Mouse (Mus musculus): ENCODE results near the gene Serinc5. TPM values are rescaled to one million over a fixed set of nuclear protein-coding genes. Genes with fewer than 3 reads are reported as not detected.
"Not testable (repeated sequence)": the region's sequence is repeated elsewhere in the genome, so short reads cannot be mapped to it uniquely, and the experiment has no call there.

Gene Serinc5
- polyA plus RNA-seq, 1 experiment from 2014 or later, result 22.5 TPM

DNA sequence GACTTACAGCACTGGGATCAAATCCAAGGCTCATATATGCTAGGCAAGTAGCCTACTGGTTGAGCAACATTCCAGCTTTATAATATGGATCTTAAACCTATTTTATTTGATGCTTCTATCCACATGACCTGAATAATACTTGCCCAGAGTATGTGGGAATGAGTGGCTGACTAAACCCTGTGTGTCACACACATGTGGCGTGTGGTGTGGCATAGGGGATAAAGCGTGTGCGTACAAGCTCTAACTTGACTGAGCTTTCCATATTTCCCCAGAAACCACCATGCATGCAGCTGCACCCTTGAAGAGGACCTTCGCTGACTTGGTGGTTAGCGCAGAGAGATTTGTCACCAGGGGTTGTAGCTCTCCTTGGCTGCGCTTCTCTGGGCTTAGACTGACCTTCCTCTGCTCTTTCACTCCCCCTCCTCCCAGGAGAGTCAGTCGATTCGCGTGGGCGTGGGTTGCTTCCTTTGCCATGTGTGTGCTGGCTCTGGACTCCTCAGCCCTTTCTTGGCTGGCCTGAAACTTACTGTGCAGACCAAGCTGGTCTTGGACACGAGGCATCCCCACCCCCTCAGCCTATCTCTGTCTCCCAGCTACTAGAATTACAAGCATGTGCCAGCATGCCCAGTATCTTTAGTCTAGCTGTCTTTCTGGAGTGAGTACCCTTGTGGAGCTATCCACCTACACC lies 65.2 kb downstream of the Serinc5 start:
- ATAC-seq (replicated peaks), result 0 out of 2 replicates have a peak, but pooled peaks have one; percentile 23
- no peak overlapping the region for H3K4me2 ChIP-seq (replicated peaks)
- H3K36me3 ChIP-seq, result no peaks in the 10 kb centered on the region
- 75% methylated on average over 11 of the region's 11 CpGs for WGBS
- no peak overlapping the region for H3K9ac ChIP-seq (replicated peaks)
- H3K4me1 ChIP-seq, result no peaks in the 10 kb centered on the region
- no peak overlapping the region for H3K4me3 ChIP-seq
- no peaks in the 10 kb centered on the region for H3K9me3 ChIP-seq
- H3K27ac ChIP-seq (replicated peaks), result no peak overlapping the region
- no peaks in the 10 kb centered on the region for H3K27me3 ChIP-seq

DNA sequence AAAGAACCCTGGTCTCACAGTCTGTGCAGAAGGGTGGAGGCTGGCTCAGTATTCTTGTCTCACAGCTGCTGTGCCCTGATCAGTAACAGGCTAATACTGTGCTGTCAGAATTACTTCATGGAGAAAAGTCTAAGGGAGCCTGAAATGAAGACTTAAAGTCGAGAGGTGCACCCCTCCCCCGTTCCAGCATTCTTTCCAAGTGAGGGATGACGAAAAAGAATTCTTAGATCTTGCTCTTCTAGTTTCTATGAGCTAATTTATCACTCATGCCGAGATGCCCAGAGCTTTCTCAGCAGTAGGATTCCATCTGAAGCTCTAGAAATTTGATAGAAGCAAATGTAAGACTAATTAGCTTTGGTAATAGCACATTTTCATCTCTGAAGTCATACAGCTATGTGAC lies 66.8 kb downstream of the Serinc5 start:
- H3K27me3 ChIP-seq, result no peaks in the 10 kb centered on the region
- ATAC-seq (replicated peaks), result no peak
- WGBS, result 62% methylated on average over 4 of the region's 4 CpGs
- no peak overlapping the region for H3K4me3 ChIP-seq
- no peaks in the 10 kb centered on the region for H3K36me3 ChIP-seq
- no peak overlapping the region for H3K27ac ChIP-seq (replicated peaks)
- no peaks in the 10 kb centered on the region for H3K4me1 ChIP-seq
- no peak overlapping the region for H3K9ac ChIP-seq (replicated peaks)
- H3K9me3 ChIP-seq, result no peaks in the 10 kb centered on the region
- H3K4me2 ChIP-seq (replicated peaks), result no peak overlapping the region

DNA sequence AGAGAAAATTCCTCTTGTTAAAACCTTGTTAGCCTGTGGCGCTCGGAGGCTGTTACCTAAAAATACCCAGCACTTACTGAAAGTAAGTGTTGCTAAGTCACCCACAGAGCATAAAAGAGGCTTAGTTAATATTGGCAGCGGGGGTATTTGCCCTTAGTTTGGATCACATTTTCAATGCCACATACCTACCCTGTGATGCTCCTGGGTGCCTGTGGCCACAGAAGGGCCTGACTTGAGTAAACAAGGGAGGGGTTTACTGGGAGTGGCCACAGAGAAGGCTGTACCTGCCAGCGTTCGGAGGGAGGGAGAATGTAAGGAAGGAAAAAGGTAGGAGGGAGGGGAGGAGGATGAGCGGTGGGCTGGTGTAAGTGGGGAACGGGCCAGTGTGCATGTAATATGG lies 68.8 kb downstream of the Serinc5 start:
- Histone ChIP-seq H3K9ac (replicated peaks) (no peak overlapping the region), H3K27ac (replicated peaks) (no peak overlapping the region), H3K4me1 (no peaks in the 10 kb centered on the region), H3K36me3 (no peaks in the 10 kb centered on the region), H3K4me2 (replicated peaks) (no peak overlapping the region), H3K27me3 (no peaks in the 10 kb centered on the region), H3K4me3 (no peak overlapping the region), H3K9me3 (no peaks in the 10 kb centered on the region)
- ATAC-seq (replicated peaks), result no peak
- 81% methylated on average over 7 of the region's 7 CpGs for WGBS

DNA sequence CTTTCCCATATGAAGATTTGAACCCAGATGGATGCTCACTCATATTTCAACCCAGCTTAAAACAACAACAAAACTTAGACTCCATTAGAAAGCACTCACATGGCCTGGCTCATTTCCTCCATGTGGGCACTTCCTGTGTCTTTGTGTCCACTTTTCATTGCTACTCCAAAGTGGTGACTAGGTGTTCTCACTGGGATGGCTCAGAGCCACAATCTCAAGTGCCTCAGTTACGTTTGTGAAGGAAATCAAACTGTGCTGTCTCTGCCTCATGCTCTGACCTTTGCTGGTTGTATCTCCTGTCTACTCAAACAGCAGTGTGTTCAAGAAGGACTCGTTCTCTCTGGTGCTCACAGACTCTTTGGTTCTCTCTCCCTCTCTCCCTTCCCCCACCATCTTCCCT lies 70.7 kb downstream of the Serinc5 start:
- ATAC-seq (replicated peaks), result no peak
- H3K9me3 ChIP-seq, result no peaks in the 10 kb centered on the region
- H3K4me1 ChIP-seq, result no peaks in the 10 kb centered on the region
- H3K27ac ChIP-seq (replicated peaks), result no peak overlapping the region
- WGBS, result 90% methylated on average over 2 of the region's 2 CpGs
- no peak overlapping the region for H3K4me3 ChIP-seq
- peaks cover 3% of the 10 kb centered on the region; the same call in 1 of the 2 replicates for H3K36me3 ChIP-seq
- H3K9ac ChIP-seq (replicated peaks), result no peak overlapping the region
- H3K4me2 ChIP-seq (replicated peaks), result no peak overlapping the region
- H3K27me3 ChIP-seq, result no peaks in the 10 kb centered on the region

DNA sequence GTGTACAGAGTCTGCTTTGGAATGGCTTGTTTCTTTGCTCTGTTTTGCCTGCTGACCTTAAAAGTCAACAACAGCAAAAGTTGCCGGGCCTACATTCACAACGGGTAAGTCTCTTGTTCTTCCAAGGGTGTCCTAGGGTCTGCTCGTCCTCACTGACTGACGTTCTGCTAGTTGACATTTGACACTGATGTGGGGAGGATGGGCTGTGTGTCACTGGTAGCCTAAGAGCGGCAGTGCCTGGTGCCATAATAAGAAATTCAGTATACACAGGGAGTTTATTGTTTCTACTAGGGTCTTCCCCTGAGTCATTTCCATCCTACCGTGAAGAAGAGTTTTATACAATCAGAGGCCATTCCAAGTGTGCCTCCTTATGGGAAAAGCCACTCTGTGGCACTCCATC lies 71.9 kb downstream of the Serinc5 start:
- 61% methylated on average over 6 of the region's 6 CpGs for WGBS
- Histone ChIP-seq H3K9me3 (no peaks in the 10 kb centered on the region), H3K9ac (replicated peaks) (no peak overlapping the region), H3K27ac (replicated peaks) (no peak overlapping the region), H3K4me3 (no peak overlapping the region), H3K27me3 (no peaks in the 10 kb centered on the region), H3K4me1 (no peaks in the 10 kb centered on the region), H3K4me2 (replicated peaks) (no peak overlapping the region), H3K36me3 (peaks cover 3% of the 10 kb centered on the region; the same call in 1 of the 2 replicates)
- ATAC-seq (replicated peaks), result no peak

DNA sequence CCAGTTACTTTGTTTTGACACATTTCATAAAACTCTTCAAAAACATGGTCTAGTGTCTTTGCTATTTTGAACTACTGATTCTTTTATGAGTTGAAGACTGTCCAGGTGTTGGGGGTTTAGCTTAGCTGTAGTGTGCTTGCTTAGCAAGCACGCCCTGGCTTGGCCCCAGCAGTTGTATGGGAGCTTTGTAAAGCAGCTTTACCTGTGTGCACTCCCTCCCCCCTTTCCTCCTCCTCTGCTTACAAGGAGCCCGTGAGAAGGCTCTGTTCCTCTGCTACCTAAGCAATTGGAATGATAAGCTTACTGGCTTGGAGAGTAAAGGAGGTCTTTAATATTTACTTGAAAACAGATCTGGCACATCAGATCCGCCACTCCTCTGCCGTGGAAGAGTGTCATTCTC lies 72.6 kb downstream of the Serinc5 start:
- no peak overlapping the region for H3K9ac ChIP-seq (replicated peaks)
- no peaks in the 10 kb centered on the region for H3K9me3 ChIP-seq
- no peaks in the 10 kb centered on the region for H3K4me1 ChIP-seq
- H3K4me3 ChIP-seq, result no peak overlapping the region
- no peaks in the 10 kb centered on the region for H3K27me3 ChIP-seq
- WGBS, result 62% methylated on average over 4 of the region's 4 CpGs
- H3K27ac ChIP-seq (replicated peaks), result no peak overlapping the region
- H3K4me2 ChIP-seq (replicated peaks), result no peak overlapping the region
- peaks cover 3% of the 10 kb centered on the region; the same call in 1 of the 2 replicates for H3K36me3 ChIP-seq
- ATAC-seq (replicated peaks), result no peak

DNA sequence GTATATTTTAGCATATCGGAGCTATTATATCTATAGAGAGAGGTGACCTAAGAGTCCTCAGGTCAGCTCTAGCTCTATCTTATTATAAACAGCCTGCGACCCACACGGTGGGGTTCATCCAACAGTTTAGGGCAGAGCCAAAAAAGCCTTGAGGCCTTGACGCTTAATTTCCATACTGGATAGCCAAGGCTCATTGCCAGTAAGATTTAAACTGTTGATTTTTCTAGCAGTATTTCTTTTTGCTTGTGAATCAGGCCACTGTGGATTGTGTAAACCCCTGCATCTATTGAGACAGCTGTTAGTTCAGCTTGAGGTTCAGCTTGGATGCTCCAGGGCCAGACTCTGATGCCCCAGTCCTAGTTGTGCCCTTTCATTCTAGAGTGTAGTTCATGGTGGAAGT lies 73.4 kb downstream of the Serinc5 start:
- WGBS, result 84% methylated on average over 4 of the region's 4 CpGs
- ATAC-seq (replicated peaks), result no peak
- H3K9ac ChIP-seq (replicated peaks), result no peak overlapping the region

DNA sequence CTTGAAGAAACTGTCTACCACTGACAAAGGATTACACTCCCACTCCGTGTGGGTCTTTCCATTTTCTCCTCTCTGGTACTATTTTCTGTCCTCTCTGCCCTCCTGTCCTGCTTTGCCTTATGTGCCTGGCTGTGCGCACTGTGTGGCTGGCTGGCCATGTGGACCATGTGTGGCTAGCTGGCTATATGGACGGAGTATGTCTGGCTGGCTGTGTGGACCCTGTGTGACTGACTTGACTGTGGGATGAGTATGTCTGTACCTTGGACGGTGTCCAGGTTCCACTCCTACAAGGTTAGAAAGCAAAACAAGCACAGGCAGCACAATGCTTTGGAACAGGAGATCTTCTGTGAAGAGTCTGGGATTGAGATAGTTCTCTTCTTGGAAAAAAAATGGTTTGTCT lies 74.4 kb downstream of the Serinc5 start:
- H3K27ac ChIP-seq (replicated peaks), result no peak overlapping the region
- H3K9ac ChIP-seq (replicated peaks), result no peak overlapping the region
- H3K4me1 ChIP-seq, result no peaks in the 10 kb centered on the region
- no peak overlapping the region for H3K4me3 ChIP-seq
- H3K9me3 ChIP-seq, result no peaks in the 10 kb centered on the region
- H3K27me3 ChIP-seq, result no peaks in the 10 kb centered on the region
- WGBS, result 93% methylated on average over 4 of the region's 4 CpGs
- no peak for ATAC-seq (replicated peaks)
- H3K36me3 ChIP-seq, result peaks cover 3% of the 10 kb centered on the region; the same call in 1 of the 2 replicates
- H3K4me2 ChIP-seq (replicated peaks), result no peak overlapping the region

More for the DNA sequence above, 73.4 kb downstream of the Serinc5 start:
- Histone ChIP-seq H3K27ac (replicated peaks) (no peak overlapping the region), H3K36me3 (peaks cover 3% of the 10 kb centered on the region; the same call in 1 of the 2 replicates), H3K4me2 (replicated peaks) (no peak overlapping the region), H3K4me3 (no peak overlapping the region), H3K4me1 (no peaks in the 10 kb centered on the region), H3K27me3 (no peaks in the 10 kb centered on the region), H3K9me3 (no peaks in the 10 kb centered on the region)

DNA sequence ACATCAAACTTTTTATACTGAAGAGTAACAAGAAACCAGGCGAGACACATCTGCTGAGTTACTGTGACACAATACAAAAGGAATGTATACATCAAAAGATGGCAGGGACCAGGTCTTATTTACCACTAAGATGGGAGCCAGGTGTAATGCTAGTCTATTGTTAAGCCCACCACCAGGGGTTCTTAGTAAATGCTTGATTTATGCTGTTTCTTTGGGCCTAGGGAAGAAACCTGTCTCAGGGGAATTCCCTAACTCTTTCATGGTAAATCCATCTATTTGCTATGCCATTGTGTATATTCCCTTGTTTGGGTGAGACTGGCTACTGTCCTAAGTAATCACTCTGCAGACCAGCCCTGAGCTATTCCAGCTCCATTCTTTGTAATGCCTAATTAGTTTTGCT lies 76.3 kb downstream of the Serinc5 start:
- not testable (repeated sequence) for H3K9me3 ChIP-seq; H3K4me1 ChIP-seq; H3K4me2 ChIP-seq (replicated peaks); H3K36me3 ChIP-seq; ATAC-seq (replicated peaks); H3K9ac ChIP-seq (replicated peaks); H3K27me3 ChIP-seq; H3K27ac ChIP-seq (replicated peaks); H3K4me3 ChIP-seq
- 67% methylated on average over 1 of the region's 1 CpGs for WGBS

DNA sequence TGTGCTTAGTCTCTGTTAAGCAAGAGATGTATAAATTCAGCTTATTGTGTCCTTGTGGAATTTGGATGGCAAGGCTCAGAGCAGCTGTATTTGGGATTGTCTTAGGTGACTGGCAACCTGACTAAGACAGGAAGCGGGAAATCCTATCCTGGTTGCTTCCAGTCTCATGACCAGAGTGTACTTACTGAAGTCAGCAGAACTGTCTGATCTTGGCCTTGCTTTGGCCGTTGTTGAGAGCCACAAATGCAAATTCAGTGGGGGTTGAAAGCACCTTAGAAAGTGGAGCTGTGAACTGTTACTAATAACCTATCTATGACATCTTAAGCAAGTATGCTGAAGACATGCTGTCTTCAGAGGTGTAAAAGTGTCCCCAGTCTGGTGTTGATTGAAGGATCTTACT lies 78.2 kb downstream of the Serinc5 start:
- Histone ChIP-seq H3K9ac (replicated peaks) (no peak overlapping the region), H3K36me3 (peaks cover 3% of the 10 kb centered on the region; the same call in 1 of the 2 replicates), H3K4me1 (no peaks in the 10 kb centered on the region), H3K9me3 (no peaks in the 10 kb centered on the region), H3K4me2 (replicated peaks) (no peak overlapping the region), H3K27me3 (no peaks in the 10 kb centered on the region), H3K4me3 (no peak overlapping the region), H3K27ac (replicated peaks) (no peak overlapping the region)
- no peak for ATAC-seq (replicated peaks)
- WGBS, result 92% methylated on average over 2 of the region's 2 CpGs

DNA sequence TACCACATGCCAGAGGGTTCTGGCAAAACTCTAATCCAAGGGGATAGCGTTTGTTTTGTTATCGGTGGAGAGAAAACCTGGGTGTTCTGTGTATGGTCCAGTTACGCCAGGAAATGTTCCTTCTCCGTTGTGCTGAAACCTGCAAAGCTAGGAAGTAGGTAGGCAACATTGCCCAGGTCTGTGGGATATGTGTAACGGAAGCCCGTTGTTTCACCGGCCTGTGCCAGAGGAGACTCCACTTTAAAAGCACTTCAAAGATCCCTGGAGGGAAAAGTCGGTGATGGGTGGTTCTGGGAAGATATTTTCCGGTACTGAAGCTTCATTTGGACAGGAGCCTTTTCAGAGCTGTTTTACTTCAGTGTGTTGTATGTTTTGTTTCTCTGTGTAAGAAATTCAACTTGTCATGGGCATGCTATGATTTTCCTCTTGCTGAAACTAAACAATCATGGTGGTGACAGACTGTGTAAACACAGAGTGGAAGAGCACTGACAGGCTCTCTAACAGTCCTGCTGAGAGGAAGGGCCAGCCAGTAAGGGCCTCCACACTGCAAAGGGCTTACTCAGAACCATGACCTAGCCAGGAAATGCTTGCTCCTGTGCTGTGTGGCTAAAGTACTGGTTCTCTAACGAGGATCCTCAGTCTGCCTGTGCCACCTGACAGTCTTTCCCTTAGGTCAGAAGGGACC lies 83.1 kb downstream of the Serinc5 start:
- no peak overlapping the region for H3K9ac ChIP-seq (replicated peaks)
- H3K4me2 ChIP-seq (replicated peaks), result no peak overlapping the region
- no peaks in the 10 kb centered on the region for H3K9me3 ChIP-seq
- peaks cover 16% of the 10 kb centered on the region for H3K4me1 ChIP-seq
- 84% methylated on average over 10 of the region's 10 CpGs for WGBS
- no peak for ATAC-seq (replicated peaks)
- no peak overlapping the region for H3K4me3 ChIP-seq
- H3K27me3 ChIP-seq, result no peaks in the 10 kb centered on the region
- no peak overlapping the region for H3K27ac ChIP-seq (replicated peaks)
- H3K36me3 ChIP-seq, result no peaks in the 10 kb centered on the region

DNA sequence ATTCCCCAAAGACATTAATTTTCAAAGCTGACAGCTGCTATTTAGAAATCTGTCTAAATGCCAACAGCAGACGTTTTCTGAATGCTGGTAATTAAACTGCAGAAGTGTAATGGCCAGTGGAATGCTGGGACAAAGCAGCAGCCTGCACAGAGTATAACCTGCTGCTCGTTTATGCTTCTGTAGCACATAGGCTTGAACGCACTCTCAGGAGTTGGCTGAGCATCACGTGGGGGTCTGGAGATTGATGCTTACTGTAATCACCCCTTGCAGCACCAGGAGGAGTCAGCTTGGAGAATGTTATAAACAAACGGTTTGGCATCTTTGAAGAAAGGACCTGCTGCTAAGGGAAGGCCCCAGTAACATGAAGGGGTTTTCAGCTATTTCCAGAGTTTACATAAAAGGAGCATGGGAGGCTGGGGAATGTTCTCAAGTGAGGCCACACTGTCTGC lies 85.6 kb downstream of the Serinc5 start:
- 5% methylated on average over 5 of the region's 5 CpGs for WGBS

More for the DNA sequence above, 85.6 kb downstream of the Serinc5 start:
- peak overlapping the region; percentile 80 for H3K27ac ChIP-seq (replicated peaks)
- no peaks in the 10 kb centered on the region for H3K27me3 ChIP-seq
- H3K9me3 ChIP-seq, result no peaks in the 10 kb centered on the region
- H3K4me2 ChIP-seq (replicated peaks), result no peak overlapping the region
- H3K4me3 ChIP-seq, result no peak overlapping the region
- no peak overlapping the region for H3K9ac ChIP-seq (replicated peaks)
- peak; percentile 93 for ATAC-seq (replicated peaks)
- no peaks in the 10 kb centered on the region for H3K36me3 ChIP-seq
- H3K4me1 ChIP-seq, result peaks cover 17% of the 10 kb centered on the region
